Mouse (Mus musculus) bone marrow macrophage, adult 2 months (primary cell): ENCODE results near the gene H2afy.

Source experiments
- CTCF ChIP-seq: IDR thresholded peaks from 2 replicates; pipeline ENCODE4 v1.5.1; 2012; ENCODE audit warnings: low read depth, mild to moderate bottlenecking, low read length, moderate library complexity
- POLR2A ChIP-seq: IDR thresholded peaks from 2 replicates; pipeline ENCODE4 v1.6.1; 2012; ENCODE audit warnings: mild to moderate bottlenecking, low read depth, low read length, borderline replicate concordance

- TF ChIP-seq CTCF, result no peak
- TF ChIP-seq POLR2A, result no peak
Measured at GRCm38 (mm10) chr13:56144021-56144420, 7.9 kb upstream of the H2afy start.
